ENCODE assay signal across 13 mouse cellular contexts in the genomic region with DNA sequence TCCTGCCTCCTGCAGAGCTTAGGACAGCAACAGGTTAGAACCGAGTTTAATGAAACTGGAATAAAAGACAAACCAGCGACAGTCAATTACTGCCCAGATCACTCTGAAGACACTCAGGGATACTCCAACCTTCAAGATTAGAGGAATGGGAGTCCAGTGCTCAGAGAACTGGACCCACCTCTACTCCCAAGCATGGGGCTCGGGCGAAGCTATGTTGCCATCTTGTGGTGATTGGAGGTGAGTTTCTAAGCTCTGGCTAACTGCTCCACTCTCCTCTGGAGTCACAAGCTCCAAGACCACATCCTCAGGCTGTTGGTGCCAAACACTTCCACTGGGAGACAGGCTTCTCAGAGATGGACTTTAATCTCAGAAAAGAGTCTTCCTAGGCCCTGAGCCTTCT.
A peak's percentile ranks its signal among the peaks of the same experiment; 100 is the strongest.
DNase-seq lines count a peak whose midpoint lies in the region; ATAC-seq and TF ChIP-seq lines count a peak whose summit lies in the region.
"Had no signal": no experiment of that assay in that cellular context is flagged by ENCODE, and none has a peak within 500 bp of the region (broad histone marks: within the 10 kb centered on the region; RNA-seq: fewer than 3 reads in every experiment).

No protein-coding gene starts in this region.

- no peak for ATAC-seq in kidney, postnatal 0 days (replicated peaks; ENCODE audit: low FRiP score, low read depth)
- no peak for ATAC-seq in midbrain, postnatal 0 days (ENCODE audit: low FRiP score)

- no peaks in the 10 kb centered on the region for H3K4me1 ChIP-seq in kidney, postnatal 0 days (replicated peaks; ENCODE audit: insufficient read depth, low read length)
- H3K4me1 ChIP-seq in kidney, adult 2 months (ENCODE audit: control insufficient read depth, insufficient read depth, low read length): no peaks in the 10 kb centered on the region
- no peaks in the 10 kb centered on the region for H3K4me1 ChIP-seq in midbrain, postnatal 0 days (ENCODE audit: insufficient read depth, low read length)
- H3K4me1 ChIP-seq in midbrain, embryonic 10.5 days: peaks cover 6% of the 10 kb centered on the region; the same call in 1 of the 2 replicates

- WGBS in kidney, postnatal 0 days: 68% methylated on average over 4 of the region's 4 CpGs
- 75% methylated on average over 4 of the region's 4 CpGs for WGBS in kidney, adult 2 months
- 75% methylated on average over 4 of the region's 4 CpGs for WGBS in midbrain, postnatal 0 days
- 69% methylated on average over 4 of the region's 4 CpGs for WGBS in midbrain, embryonic 10.5 days

- H3K27me3 ChIP-seq in kidney, postnatal 0 days (ENCODE audit: insufficient read depth, low read length): no peaks in the 10 kb centered on the region
- no peaks in the 10 kb centered on the region for H3K27me3 ChIP-seq in kidney, adult 2 months (replicated peaks; ENCODE audit: control insufficient read depth, insufficient read depth, low read length)
- H3K27me3 ChIP-seq in midbrain, postnatal 0 days (ENCODE audit: insufficient read depth, low read length): no peaks in the 10 kb centered on the region
- no peaks in the 10 kb centered on the region for H3K27me3 ChIP-seq in midbrain, embryonic 10.5 days (ENCODE audit: low read depth, poor library complexity, severe bottlenecking)

- TF ChIP-seq CTCF in kidney, postnatal 0 days (IDR thresholded peaks at IDR 0.05; ENCODE audit: low read depth): peak; percentile 75
- no peak; the same call in 1 of the 2 replicates for TF ChIP-seq CTCF in kidney, adult 2 months (conservative IDR thresholded peaks at IDR 0.05; ENCODE audit: insufficient read depth, insufficient read length, low read depth, low read length)
- TF ChIP-seq CTCF in midbrain, postnatal 0 days (IDR thresholded peaks at IDR 0.05): peak; percentile 62

- peak; percentile 71 for DNase-seq in kidney, postnatal 0 days (ENCODE audit: low spot score)
- DNase-seq in kidney, adult 2 months: no peak
- DNase-seq in midbrain, postnatal 0 days (ENCODE audit: low spot score): peak; percentile 47
- no peak for DNase-seq in midbrain, embryonic 10.5 days (ENCODE audit: low spot score)
- DNase-seq in brain, adult 2 months (ENCODE audit: low read depth, low spot score): peak; percentile 12
- DNase-seq in adrenal gland, postnatal 14 days: no peak
- DNase-seq in cerebellum, adult 11-12 months: no peak
- DNase-seq: adrenal gland, postnatal 10 days; cerebellum, adult 2 months; kidney, adult 8-10 months; liver; thymus, postnatal 36 days had no signal

- TF ChIP-seq POLR2A in kidney, adult 2 months (IDR thresholded peaks at IDR 0.05; ENCODE audit: low read depth, low read length): no peak

- no peak overlapping the region for H3K9ac ChIP-seq in kidney, postnatal 0 days (ENCODE audit: low read depth, low read length)
- H3K9ac ChIP-seq in midbrain, postnatal 0 days (replicated peaks; ENCODE audit: low read length, poor library complexity, severe bottlenecking): no peak overlapping the region

- H3K36me3 ChIP-seq in kidney, postnatal 0 days (ENCODE audit: insufficient read depth, low read length): no peaks in the 10 kb centered on the region
- H3K36me3 ChIP-seq in kidney, adult 2 months (ENCODE audit: control insufficient read depth, insufficient read depth, low read length): no peaks in the 10 kb centered on the region
- no peaks in the 10 kb centered on the region for H3K36me3 ChIP-seq in midbrain, postnatal 0 days (ENCODE audit: insufficient read depth, low read length)
- H3K36me3 ChIP-seq in midbrain, embryonic 10.5 days: no peaks in the 10 kb centered on the region

- H3K4me2 ChIP-seq in kidney, postnatal 0 days (ENCODE audit: low read length): no peak overlapping the region
- H3K4me2 ChIP-seq in midbrain, postnatal 0 days (ENCODE audit: low read depth, low read length, poor library complexity, severe bottlenecking): no peak overlapping the region

- H3K27ac ChIP-seq in kidney, postnatal 0 days: no peak overlapping the region
- H3K27ac ChIP-seq in kidney, adult 2 months (ENCODE audit: insufficient read depth, low read depth, low read length): no peak overlapping the region
- no peak overlapping the region for H3K27ac ChIP-seq in midbrain, postnatal 0 days (ENCODE audit: low read depth, low read length)
- no peak overlapping the region for H3K27ac ChIP-seq in midbrain, embryonic 10.5 days (replicated peaks)

- H3K9me3 ChIP-seq in kidney, postnatal 0 days (replicated peaks; ENCODE audit: low read length): no peaks in the 10 kb centered on the region
- H3K9me3 ChIP-seq in midbrain, postnatal 0 days (ENCODE audit: low read length): no peaks in the 10 kb centered on the region
- peaks cover 12% of the 10 kb centered on the region; the same call in 1 of the 2 replicates for H3K9me3 ChIP-seq in midbrain, embryonic 10.5 days (replicated peaks)

- H3K4me3 ChIP-seq in kidney, postnatal 0 days (replicated peaks; ENCODE audit: low read depth, low read length): no peak overlapping the region
- no peak overlapping the region for H3K4me3 ChIP-seq in kidney, adult 2 months (ENCODE audit: insufficient read depth, low read depth, low read length)
- H3K4me3 ChIP-seq in midbrain, postnatal 0 days (ENCODE audit: low read depth, low read length): no peak overlapping the region
- H3K4me3 ChIP-seq in midbrain, embryonic 10.5 days: no peak overlapping the region
- H3K4me3 ChIP-seq: erythroblast, embryonic 14.5 days had no signal

Comparison
In these comparisons a context has a peak if more than half of its experiments do, and no peak if none do; other contexts are left out.
1. DNase-seq: peak in kidney, postnatal 0 days (single experiment), midbrain, postnatal 0 days (single experiment) and brain, adult 2 months (single experiment); none in kidney, adult 2 months (single experiment), midbrain, embryonic 10.5 days (single experiment), adrenal gland, postnatal 14 days (single experiment) and cerebellum, adult 11-12 months (single experiment).